Mouse (Mus musculus) liver, adult 2 months (tissue): ENCODE data around the gene Pik3r2.

Source experiments
- CTCF ChIP-seq: fragments of 200-500 bp; IDR thresholded peaks from 2 replicates; pipeline ENCODE4 v1.5.1; 2011; ENCODE audit warnings: low read depth, low read length, control low read depth
- POLR2A ChIP-seq: fragments of 200-500 bp; IDR thresholded peaks from 2 replicates; pipeline ENCODE4 v1.6.1; 2011; ENCODE audit warnings: low read length, control low read depth; ENCODE audit not compliant: insufficient read depth; ENCODE audit errors: extremely low read depth

- TF ChIP-seq CTCF (no peak), POLR2A (no peak)
Measured at GRCm38 (mm10) chr8:70789046-70789445, 12.5 kb upstream of the Pik3r2 start.
